Mouse (Mus musculus): ENCODE results near the gene Zbtb16. TPM values are rescaled to one million over a fixed set of nuclear protein-coding genes. Genes with fewer than 3 reads are reported as not detected.

The Zbtb16 gene
- total and polyA plus RNA-seq, 3 experiments = 0.04 to 0.72 TPM; not detected in 1

- no peaks in the 10 kb centered on the region for H3K27me3 ChIP-seq (ENCODE audit: control insufficient read depth in 1 of 2, insufficient read depth in 2 of 2, low read length in 2 of 2)
- peaks cover 18 to 21% of the 10 kb centered on the region in 2 experiments for H3K4me1 ChIP-seq (ENCODE audit: control insufficient read depth in 1 of 2, insufficient read depth in 2 of 2, low read length in 2 of 2)
- H3K9ac ChIP-seq (ENCODE audit: control insufficient read depth, low read depth, low read length, poor library complexity, severe bottlenecking) = no peak overlapping the region
- no peaks in the 10 kb centered on the region for H3K9me3 ChIP-seq (replicated peaks; ENCODE audit: insufficient read depth, low read length)
- no peak for TF ChIP-seq USF1 (IDR thresholded peaks at IDR 0.05; ENCODE audit: low read depth, low read length)
- DNase-seq (ENCODE audit: low read depth, low spot score) = no peak
- H3K36me3 ChIP-seq (ENCODE audit: control insufficient read depth in 1 of 2, insufficient read depth in 2 of 2, low read length in 2 of 2) = peaks cover 0 to 17% of the 10 kb centered on the region in 2 experiments; a peak in 2 of 4 replicates
- peak overlapping the region; percentile 17; the same call in 1 of the 2 replicates for H3K27ac ChIP-seq (ENCODE audit: control insufficient read depth, low read depth, low read length)
- no peaks in the 10 kb centered on the region for H3K79me2 ChIP-seq (ENCODE audit: control insufficient read depth, insufficient read depth, low read length, poor library complexity)
- H3K4me3 ChIP-seq (ENCODE audit: control insufficient read depth in 1 of 2, insufficient read depth in 1 of 2, low read depth in 2 of 2, low read length in 2 of 2) = no peak overlapping the region
Measured at GRCm38 (mm10) chr9:48803460-48804240, 32.4 kb downstream of the Zbtb16 start.

GRCm38 (mm10) chr9:48802374-48802773 is 33.6 kb downstream of the Zbtb16 start:
- Histone ChIP-seq H3K27me3 (ENCODE audit: control insufficient read depth in 1 of 2, insufficient read depth in 2 of 2, low read length in 2 of 2) (no peaks in the 10 kb centered on the region), H3K79me2 (ENCODE audit: control insufficient read depth, insufficient read depth, low read length, poor library complexity) (no peaks in the 10 kb centered on the region), H3K9ac (ENCODE audit: control insufficient read depth, low read depth, low read length, poor library complexity, severe bottlenecking) (peak overlapping the region; percentile 39), H3K4me3 (ENCODE audit: control insufficient read depth in 1 of 2, insufficient read depth in 1 of 2, low read depth in 2 of 2, low read length in 2 of 2) (peak overlapping the region; percentile 25 to 56; a peak in 3 of 4 replicates), H3K9me3 (replicated peaks; ENCODE audit: insufficient read depth, low read length) (no peaks in the 10 kb centered on the region), H3K4me1 (ENCODE audit: control insufficient read depth in 1 of 2, insufficient read depth in 2 of 2, low read length in 2 of 2) (peaks cover 18 to 21% of the 10 kb centered on the region in 2 experiments), H3K27ac (ENCODE audit: control insufficient read depth, low read depth, low read length) (0 out of 2 replicates have a peak overlapping the region, but pooled peaks have one; percentile 13), H3K36me3 (ENCODE audit: control insufficient read depth in 1 of 2, insufficient read depth in 2 of 2, low read length in 2 of 2) (peaks cover 0 to 17% of the 10 kb centered on the region in 2 experiments; a peak in 2 of 4 replicates)
- DNase-seq (ENCODE audit: low read depth, low spot score) = no peak
- peak; percentile 49 for TF ChIP-seq ZNF384 (IDR thresholded peaks at IDR 0.05; ENCODE audit: low read depth, low read length)
- no peak for TF ChIP-seq NRF1 (IDR thresholded peaks at IDR 0.05; ENCODE audit: insufficient read depth, low read depth, low read length, poor library complexity, severe bottlenecking)
- no peak for TF ChIP-seq UBTF (IDR thresholded peaks at IDR 0.05; ENCODE audit: borderline replicate concordance, insufficient read depth, low read depth, low read length)
- TF ChIP-seq SMC3 (IDR thresholded peaks at IDR 0.05; ENCODE audit: low read depth, low read length) = no peak
- no peak for TF ChIP-seq POLR2AphosphoS5 (IDR thresholded peaks at IDR 0.05; ENCODE audit: borderline replicate concordance, low read depth, low read length)
- TF ChIP-seq RAD21 (IDR thresholded peaks at IDR 0.05; ENCODE audit: low read depth, low read length) = no peak
- TF ChIP-seq BHLHE40 (IDR thresholded peaks at IDR 0.05; ENCODE audit: borderline replicate concordance, low read depth, low read length) = peak; percentile 82; the same call in 1 of the 2 replicates
- no peak for TF ChIP-seq POLR2A (IDR thresholded peaks at IDR 0.05; ENCODE audit: control insufficient read depth in 1 of 2, insufficient read depth in 1 of 2, low read depth in 1 of 2, low read length in 2 of 2, poor library complexity in 1 of 2)
- TF ChIP-seq POLR2AphosphoS2 (IDR thresholded peaks at IDR 0.05; ENCODE audit: low read length) = no peak
- no peak for TF ChIP-seq USF2 (IDR thresholded peaks at IDR 0.05; ENCODE audit: borderline replicate concordance in 1 of 2, insufficient read depth in 1 of 2, low read depth in 1 of 2, low read length in 2 of 2)
- TF ChIP-seq TBP (IDR thresholded peaks at IDR 0.05; ENCODE audit: low read depth, low read length) = no peak
- peak in 1 of 2 experiments; percentile 16; a peak in 1 of 4 replicates for TF ChIP-seq EP300 (IDR thresholded peaks at IDR 0.05; ENCODE audit: low read depth in 1 of 2, low read length in 2 of 2)
- peak; percentile 40; the same call in 1 of the 2 replicates for TF ChIP-seq MAZ (IDR thresholded peaks at IDR 0.05; ENCODE audit: low read depth, low read length)
- no peak for TF ChIP-seq CHD1 (IDR thresholded peaks at IDR 0.05; ENCODE audit: low read depth, low read length)
- no peak for TF ChIP-seq MYC (IDR thresholded peaks at IDR 0.05; ENCODE audit: low read depth, low read length)
- TF ChIP-seq MXI1 (IDR thresholded peaks at IDR 0.05; ENCODE audit: low read depth, low read length) = peak; percentile 59
- TF ChIP-seq ZC3H11A (IDR thresholded peaks at IDR 0.05; ENCODE audit: low read depth, low read length) = no peak
- TF ChIP-seq ETS1 (IDR thresholded peaks at IDR 0.05; ENCODE audit: low read depth, low read length) = peak; percentile 70
- 0 out of 2 replicates have a peak, but pooled peaks have one; percentile 19 for TF ChIP-seq MYB (IDR thresholded peaks at IDR 0.05; ENCODE audit: low read depth, low read length)
- TF ChIP-seq CTCF (IDR thresholded peaks at IDR 0.05 in 2 of 3, conservative IDR thresholded peaks at IDR 0.05 in 1 of 3; ENCODE audit: control insufficient read depth in 1 of 3, insufficient read depth in 1 of 3, low read depth in 2 of 3, low read length in 3 of 3, poor library complexity in 1 of 3, severe bottlenecking in 1 of 3) = no peak
- TF ChIP-seq ZMIZ1 (IDR thresholded peaks at IDR 0.05; ENCODE audit: low read depth, low read length) = no peak
- TF ChIP-seq GATA1 (IDR thresholded peaks at IDR 0.05; ENCODE audit: low read depth, low read length) = peak; percentile 13; the same call in 1 of the 2 replicates
- no peak for TF ChIP-seq CHD2 (IDR thresholded peaks at IDR 0.05; ENCODE audit: low read length)
- 0 out of 2 replicates have a peak, but pooled peaks have one; percentile 49 for TF ChIP-seq SIN3A (IDR thresholded peaks at IDR 0.05; ENCODE audit: low read length)
- 0 out of 2 replicates have a peak, but pooled peaks have one; percentile 37 for TF ChIP-seq MAX (IDR thresholded peaks at IDR 0.05; ENCODE audit: low read length)
- TF ChIP-seq TCF12 (IDR thresholded peaks at IDR 0.05; ENCODE audit: low read depth, low read length) = peak; percentile 48; the same call in 1 of the 2 replicates
- TF ChIP-seq HCFC1 (IDR thresholded peaks at IDR 0.05; ENCODE audit: low read depth, low read length) = no peak
- TF ChIP-seq KAT2A (conservative IDR thresholded peaks at IDR 0.05; ENCODE audit: low read depth, low read length) = no peak
- TF ChIP-seq NELFE (IDR thresholded peaks at IDR 0.05; ENCODE audit: low read depth, low read length) = no peak
